Mouse (Mus musculus): ENCODE measurements at regions not wholly inside any gene's neighbourhood (a gene's known extent, or its start where the extent isn't known, plus 50 kb on each side); places are given as distances from the start of the nearest gene placed in this dataset.

DNA sequence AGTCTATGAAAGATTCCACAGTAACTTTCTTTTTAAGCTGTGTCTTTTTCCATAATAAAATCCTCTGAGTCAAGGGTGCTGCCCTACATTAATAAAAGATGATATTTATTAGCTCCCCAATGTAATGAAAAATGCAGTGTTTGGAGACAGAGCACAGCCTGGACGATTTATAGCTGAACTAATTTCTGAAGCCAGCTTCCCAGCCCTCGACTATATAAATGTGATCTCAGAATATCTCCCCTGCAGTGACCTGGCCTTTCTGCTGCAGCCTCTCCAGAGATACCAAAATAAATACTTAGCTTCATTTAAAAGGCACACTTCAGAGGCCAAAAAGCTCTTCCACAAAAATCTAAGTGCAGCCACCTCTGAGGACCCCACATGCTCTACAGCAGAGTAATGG, 534.7 kb downstream of the Zfp619 start:
- ATAC-seq (ENCODE audit: extremely low read depth, insufficient number of reproducible peaks, low FRiP score, poor library complexity, severe bottlenecking) = no peak

DNA sequence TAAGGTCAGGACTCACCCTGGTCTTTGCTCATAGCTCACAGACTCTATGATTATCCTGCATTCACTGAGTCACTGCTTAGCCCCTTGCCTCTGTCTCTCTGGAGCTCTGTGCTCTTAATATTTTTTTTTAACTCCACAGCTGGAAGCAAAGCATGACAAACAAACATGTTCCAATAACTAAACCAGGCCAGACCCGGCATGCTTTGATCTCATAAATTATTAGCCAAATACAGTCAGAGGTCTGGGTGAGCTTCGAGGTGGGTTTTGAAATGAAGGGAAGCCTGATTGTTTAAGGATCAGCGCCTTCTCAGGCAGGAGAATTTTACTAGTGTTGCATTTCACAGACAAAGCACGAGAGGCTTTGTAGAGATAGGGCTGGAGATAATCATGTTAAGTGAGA, 541.3 kb downstream of the Zfp619 start:
- ATAC-seq (ENCODE audit: extremely low read depth, insufficient number of reproducible peaks, low FRiP score, poor library complexity, severe bottlenecking) = no peak

DNA sequence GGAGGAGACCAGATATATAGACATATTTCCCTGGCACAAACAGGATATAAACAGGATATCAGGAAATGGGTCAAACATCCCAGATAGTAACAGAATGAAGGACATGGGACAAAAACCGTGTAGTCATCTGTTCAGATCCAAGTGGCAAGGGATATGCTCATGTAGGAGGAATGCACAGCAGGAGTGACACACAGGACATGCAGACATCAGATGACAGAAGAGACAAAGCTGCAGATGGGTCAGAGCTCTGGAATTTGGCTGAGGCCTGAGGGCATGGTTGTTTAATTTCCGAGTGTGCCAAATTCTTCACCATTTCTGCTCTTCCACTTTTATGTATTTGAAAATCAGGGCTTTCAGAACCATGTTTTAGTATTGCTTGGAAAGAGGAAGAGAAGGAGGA, 547.1 kb downstream of the Zfp619 start:
- no peak for ATAC-seq (ENCODE audit: extremely low read depth, insufficient number of reproducible peaks, low FRiP score, poor library complexity, severe bottlenecking)

DNA sequence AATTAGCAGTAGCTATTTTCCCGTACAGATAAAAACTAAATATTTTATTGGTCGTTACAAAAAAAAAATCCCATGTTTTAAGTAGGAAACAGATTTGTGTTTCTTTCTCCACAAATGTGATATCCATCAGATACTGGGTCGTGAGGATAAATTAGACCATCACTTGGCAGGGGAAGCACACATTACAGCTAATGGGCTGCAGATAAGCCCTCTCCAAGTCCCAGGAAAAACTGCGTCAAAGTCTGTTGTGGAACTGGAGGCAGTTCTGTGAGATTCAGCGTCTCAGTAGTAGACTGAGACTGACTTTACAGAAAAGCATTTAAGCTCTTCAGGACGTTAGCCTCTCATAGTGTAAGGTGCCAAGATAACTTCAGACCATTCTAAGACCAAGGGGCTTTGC, 548.0 kb downstream of the Zfp619 start:
- no peak for ATAC-seq (ENCODE audit: extremely low read depth, insufficient number of reproducible peaks, low FRiP score, poor library complexity, severe bottlenecking)

DNA sequence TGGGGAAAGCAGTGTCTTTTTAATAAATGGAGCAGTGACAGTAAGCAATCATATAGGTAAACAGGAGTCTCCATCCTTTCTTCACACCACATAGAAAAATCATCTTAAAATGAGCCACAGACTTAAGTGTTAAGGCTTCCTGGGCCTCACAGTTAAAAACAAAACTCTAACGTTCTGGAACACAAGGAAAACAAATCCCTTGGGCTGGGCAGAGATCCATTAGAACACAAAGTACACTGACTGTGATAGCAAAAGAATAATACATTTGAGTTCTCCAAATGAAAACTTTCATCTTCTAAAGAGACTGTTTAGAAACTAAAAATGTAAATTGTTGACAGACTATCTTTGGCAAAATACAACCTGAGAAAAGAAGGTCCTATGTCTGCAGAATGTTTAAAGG, 549.8 kb downstream of the Zfp619 start:
- no peak for ATAC-seq (ENCODE audit: extremely low read depth, insufficient number of reproducible peaks, low FRiP score, poor library complexity, severe bottlenecking)

DNA sequence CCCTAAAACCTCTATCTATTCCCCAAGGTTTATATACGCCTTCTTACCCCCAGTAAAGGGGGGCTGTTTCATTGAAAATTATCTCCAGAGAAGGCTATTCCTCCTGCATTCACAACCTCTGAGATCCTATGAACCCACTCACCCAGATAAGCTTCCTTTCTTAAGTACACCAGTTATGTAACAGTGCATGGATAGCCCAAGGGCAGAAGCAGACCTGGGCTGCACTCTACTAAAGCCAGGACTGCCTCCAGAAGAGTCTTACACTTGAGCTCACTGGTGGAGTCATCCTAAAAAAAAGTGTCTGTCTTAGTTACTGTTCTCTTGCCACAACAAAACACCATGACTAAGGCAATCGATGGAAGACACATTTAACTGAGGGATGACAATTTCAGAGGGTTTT, 553.7 kb downstream of the Zfp619 start:
- no peak for ATAC-seq (ENCODE audit: extremely low read depth, insufficient number of reproducible peaks, low FRiP score, poor library complexity, severe bottlenecking)

DNA sequence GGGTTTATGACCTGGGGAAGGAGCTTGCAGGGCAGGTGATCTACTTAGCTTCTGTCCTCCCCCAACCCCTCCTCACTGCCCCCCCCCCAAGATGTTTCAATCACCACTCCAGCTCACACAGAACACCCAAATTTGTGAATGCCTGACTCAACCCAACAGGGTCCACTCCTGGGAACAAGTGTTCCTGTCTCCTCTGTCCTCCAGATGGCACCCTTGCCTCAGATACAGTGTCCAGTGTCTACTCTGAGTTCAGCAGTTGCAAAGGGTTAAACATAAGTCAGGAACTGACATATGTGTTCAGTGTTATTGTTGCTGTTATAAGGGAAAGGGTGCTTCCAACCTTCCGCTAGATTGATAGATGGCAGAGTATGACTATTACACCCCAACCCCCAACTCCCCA, 554.9 kb downstream of the Zfp619 start:
- no peak for ATAC-seq (ENCODE audit: extremely low read depth, insufficient number of reproducible peaks, low FRiP score, poor library complexity, severe bottlenecking)

DNA sequence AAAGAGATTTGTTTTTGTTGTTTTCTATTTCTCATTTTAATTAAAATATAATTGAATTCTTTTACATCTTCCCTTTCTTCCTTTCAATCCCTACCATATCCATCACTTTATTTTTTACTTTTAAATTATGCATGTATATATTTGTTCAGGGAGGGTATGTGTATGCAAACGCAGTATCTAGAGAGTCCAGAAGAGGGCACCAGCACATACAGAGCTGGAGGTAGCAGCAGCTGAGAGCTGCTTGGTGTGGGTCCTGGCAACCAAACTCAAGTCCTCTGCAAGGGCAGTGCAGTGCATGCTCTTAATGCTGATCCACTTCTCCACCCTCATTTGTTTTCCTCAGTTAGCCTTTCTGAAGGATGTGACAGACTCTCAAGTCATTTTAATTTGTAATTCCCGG, 568.7 kb downstream of the Zfp619 start:
- no peak for ATAC-seq (ENCODE audit: extremely low read depth, insufficient number of reproducible peaks, low FRiP score, poor library complexity, severe bottlenecking)

DNA sequence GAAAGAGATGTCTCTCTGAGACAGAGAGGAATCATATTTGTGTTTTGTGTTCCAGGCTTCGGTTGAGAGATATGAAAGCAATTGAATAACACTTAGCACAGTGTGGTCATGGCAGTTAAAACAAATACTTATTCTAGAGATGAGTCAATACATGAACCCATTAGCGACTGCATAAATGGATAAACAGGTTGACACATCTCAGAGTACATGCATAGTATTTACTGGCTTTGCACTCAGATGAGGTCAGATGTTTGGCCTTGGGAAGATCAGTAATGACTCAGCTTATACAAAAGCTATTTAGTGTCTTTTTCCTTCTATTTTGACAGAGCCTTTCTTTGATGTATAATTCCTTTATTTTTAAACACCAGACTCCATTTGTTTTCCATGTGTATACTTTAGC, 579.5 kb downstream of the Zfp619 start:
- ATAC-seq (ENCODE audit: extremely low read depth, insufficient number of reproducible peaks, low FRiP score, poor library complexity, severe bottlenecking) = no peak

DNA sequence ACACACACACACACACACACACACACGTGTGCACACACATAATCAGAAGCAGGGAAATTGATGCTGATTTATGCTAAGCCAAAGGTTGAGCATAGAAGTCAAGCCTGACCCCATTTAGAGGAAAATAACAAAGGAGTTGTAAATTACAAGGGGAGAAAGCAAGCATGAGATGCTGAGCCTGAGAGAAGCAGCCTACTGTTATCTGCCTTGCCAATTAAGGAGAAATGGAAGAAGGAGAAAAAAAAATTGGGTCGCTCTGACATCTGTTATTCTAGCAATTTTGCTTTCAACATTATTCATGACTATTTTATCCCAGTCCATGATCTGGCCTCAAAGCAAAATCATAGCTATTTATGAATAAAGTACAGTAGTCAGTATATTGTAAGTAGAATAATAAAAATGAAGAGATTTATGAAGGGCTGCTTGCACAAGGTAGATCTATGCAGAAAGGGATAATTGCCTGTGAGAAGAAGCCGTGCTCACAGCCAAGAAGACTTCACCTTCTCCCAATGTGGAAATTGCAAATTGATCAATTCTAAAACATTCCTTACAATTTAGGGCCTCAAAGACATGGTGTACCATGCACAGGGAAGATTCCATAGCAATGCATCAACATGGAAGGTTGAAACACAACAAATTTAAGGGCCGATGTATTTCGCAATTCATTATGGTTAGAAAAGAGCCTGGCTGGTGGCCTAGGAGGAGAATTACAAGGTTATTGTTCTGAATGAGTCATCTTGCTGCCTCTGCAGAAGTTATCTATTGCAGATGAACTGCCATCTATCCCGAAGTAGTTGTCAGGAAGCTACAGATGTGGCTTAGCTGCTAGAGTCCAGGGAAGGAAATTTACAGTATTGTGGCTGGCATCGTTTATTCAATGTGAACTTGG, 585.7 kb downstream of the Zfp619 start:
- no peak for ATAC-seq (ENCODE audit: extremely low read depth, insufficient number of reproducible peaks, low FRiP score, poor library complexity, severe bottlenecking)

DNA sequence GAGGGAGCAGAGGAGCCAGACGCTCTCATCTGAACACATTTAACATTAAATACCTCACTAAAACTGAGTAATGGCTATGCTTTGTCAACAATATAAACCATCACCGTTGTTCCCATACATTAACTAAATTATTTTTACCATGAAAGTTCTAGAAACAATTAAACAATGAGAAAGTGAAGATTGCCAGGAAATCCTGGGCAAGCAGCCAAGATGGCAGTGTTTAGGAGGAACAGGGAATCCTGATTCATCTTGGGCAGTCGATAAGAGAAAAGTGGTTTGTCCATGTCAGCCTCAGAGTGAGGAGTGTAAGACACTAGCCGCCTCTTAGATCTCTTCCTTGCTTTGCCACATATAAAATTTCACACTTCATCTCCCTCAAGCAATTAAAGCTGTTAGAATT, 625.3 kb downstream of the Zfp619 start:
- no peak for ATAC-seq (ENCODE audit: extremely low read depth, insufficient number of reproducible peaks, low FRiP score, poor library complexity, severe bottlenecking)

DNA sequence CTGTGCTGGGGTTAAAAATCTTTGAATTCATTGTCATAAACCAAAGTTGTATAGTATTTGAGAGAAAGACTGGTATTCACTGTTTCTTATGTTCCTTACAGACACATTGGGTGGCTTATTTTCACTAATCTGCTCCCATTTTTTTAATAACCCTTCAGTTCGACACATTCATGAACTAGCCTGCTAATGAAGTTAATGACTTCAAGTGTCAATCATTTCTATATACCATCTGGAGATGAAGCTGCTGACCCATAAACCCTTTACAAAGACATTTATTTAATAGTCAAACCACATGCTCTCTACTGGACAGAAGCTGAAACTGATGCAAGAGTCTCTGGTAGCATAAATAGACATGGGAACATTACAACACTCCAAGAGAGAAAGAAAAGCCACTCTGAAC, 626.9 kb downstream of the Zfp619 start:
- no peak for ATAC-seq (ENCODE audit: extremely low read depth, insufficient number of reproducible peaks, low FRiP score, poor library complexity, severe bottlenecking)

DNA sequence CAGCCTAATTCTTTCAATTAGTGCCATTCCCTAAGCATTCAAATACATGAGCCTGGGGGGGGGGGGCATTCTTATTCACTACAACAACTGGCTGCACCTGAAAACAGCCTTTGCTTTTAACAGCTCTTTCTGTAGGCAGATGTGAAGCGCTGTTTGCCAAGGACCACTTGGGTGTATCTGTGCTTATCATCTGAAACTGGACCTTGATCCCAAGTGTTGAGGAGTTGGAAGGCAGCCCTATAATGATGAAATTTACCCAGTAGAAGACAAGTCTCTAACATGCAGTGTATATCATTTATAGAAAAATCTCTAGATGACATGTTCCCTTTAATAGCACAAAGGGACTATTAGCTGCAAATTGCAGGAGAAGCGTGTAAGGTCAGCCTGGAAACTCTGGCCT, 660.0 kb downstream of the Zfp619 start:
- ATAC-seq (ENCODE audit: extremely low read depth, insufficient number of reproducible peaks, low FRiP score, poor library complexity, severe bottlenecking) = no peak

DNA sequence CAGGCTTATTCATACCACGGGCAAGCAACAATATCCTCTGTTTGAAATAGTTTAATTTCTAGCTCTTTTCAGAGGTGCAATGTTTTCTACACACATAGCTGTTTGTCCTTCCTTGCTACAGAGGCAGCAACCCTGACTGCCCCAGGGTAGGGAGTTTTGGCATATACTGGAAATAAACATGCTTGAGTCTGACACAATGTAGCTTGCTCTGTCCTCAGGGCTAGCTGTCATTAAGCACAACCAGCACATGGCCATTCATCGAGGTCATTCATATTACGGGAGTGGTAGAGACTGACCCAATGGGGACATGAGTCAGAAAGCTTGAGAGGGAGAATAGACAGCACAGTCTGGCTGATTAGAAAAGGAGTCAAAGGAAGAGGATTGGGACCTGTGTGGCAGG, 677.8 kb downstream of the Zfp619 start:
- no peak for ATAC-seq (ENCODE audit: extremely low read depth, insufficient number of reproducible peaks, low FRiP score, poor library complexity, severe bottlenecking)

DNA sequence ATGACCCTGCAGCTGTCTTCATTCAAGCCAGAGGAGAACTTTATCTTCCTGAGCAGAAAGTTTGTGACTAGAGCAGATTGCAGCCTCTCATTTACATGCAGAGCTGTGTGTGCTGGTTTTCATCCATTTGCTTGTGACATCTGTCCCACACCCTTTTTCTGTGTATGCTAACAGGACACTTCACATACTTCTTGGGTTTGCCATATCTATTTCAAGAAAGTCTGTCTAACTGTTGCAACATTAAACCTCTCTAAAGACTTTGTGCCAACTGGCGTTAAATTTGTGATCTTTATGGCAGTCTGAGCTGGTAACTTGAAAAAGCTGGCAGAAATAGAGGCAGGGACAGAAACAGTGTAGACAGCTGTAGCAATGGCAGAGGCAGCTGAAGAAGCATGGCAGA, 685.0 kb downstream of the Zfp619 start:
- ATAC-seq (ENCODE audit: extremely low read depth, insufficient number of reproducible peaks, low FRiP score, poor library complexity, severe bottlenecking) = no peak

DNA sequence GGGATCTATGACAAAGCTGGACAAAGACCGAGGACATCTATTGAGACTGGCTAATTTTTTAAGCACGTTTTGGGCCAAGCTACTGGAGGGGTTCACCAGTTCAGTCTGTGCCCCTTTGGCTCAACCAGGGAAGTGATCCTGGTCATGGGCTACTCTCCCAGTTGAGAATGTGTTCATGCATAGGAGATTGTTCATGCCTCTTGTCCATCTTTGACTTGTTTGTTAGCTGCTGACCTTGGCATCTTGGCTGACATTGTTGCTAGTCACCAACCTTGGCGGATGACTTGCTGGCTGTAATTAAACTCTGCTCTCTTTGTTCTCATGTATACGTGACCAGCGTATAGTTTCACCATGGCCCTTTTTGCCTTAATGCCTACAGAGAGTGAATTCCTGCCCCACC, 686.2 kb upstream of the Vstm2b start:
- ATAC-seq (ENCODE audit: extremely low read depth, insufficient number of reproducible peaks, low FRiP score, poor library complexity, severe bottlenecking) = no peak

DNA sequence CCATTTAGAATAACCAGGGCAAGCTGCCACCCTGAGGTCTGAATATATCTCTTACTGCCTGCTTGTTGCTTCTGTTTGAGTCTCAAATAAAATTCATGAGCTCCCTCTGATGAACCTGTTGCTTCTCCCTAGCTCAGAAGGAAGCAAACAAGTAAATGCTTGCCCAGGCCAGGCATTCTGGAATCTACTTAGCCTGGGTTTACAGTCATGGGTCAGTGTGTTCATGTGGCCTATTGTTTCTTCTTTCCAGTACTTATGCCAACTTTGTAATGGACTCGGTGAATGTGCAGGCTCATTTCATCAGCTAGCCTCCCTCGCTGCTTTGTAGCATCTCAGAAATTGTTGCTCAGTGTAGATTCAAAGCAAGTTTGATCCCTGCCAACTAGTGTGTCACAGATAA, 685.6 kb upstream of the Vstm2b start:
- ATAC-seq (ENCODE audit: extremely low read depth, insufficient number of reproducible peaks, low FRiP score, poor library complexity, severe bottlenecking) = no peak

DNA sequence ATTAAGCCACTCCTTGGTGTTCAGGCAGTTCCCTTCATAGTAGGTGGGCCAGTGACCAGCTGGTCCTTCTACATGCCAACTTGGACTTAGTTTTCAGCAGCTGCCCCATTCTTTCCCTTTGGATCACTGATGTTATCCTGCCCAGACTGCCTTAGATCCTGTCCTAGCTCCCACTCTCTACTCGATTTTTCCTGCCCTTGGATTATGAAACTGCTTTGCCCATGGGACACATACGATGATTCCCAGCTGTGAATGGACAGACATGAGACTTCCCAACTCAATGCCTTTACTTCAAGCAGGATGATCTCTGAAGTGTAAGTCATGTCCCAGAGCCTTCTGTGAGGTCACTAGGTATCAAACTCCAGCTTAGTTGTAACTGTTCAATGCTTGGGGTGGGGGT, 684.5 kb upstream of the Vstm2b start:
- no peak for ATAC-seq (ENCODE audit: extremely low read depth, insufficient number of reproducible peaks, low FRiP score, poor library complexity, severe bottlenecking)

DNA sequence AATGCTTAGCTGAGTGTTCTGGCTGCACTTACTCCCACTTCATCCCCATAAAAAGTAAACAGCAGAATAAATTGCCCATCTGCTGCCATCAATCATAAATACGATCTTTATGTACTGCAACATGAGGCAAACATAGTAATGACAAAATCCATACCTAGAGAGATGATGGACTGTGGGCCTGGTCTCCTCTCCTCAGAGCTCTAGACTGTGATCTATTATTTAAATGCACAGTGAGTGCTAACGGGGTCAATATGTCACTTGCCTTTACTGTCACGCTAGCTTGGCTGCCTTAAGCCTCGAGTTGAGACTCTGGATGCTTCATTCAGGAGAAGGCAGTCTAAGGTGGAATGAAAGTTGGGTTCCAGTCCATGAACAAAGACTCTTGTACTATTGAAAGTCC, 683.7 kb upstream of the Vstm2b start:
- ATAC-seq (ENCODE audit: extremely low read depth, insufficient number of reproducible peaks, low FRiP score, poor library complexity, severe bottlenecking) = no peak

DNA sequence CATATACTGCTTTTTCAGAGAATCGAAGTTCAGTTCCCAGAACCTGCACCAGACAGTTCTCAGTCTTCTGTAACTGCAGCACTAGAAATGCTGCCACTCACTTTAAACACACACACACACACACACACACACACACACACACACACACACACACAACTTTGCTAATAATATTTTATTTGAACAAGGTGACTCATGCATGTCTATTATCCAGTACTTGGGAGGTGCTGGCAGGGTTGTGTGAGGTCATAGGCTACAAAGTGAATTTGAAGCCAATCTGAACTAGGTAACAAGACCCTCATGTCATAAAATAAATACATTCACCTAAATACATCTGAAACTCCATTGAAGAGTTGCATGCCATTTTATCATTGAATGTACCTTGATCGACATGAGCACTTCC, 682.9 kb upstream of the Vstm2b start:
- no peak for ATAC-seq (ENCODE audit: extremely low read depth, insufficient number of reproducible peaks, low FRiP score, poor library complexity, severe bottlenecking)

DNA sequence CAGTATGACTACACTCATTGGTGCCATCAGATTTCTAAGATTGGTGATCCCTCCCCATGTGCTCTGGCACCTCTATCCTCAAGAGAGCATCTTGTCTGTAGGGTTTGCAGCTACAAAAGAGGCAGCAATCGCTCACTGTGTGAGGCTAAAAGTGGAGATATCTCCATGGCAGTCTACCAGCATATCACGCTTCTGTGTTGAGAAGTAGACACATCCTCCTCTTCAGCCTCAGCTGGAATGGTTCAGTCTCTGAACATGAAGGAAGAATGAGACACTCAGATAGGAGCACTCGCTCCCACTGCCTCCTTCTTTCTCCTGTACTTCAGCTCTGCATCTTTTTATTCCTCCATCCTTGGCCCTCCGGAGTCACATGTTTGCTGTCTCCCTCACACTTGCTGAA, 677.6 kb upstream of the Vstm2b start:
- no peak for ATAC-seq (ENCODE audit: extremely low read depth, insufficient number of reproducible peaks, low FRiP score, poor library complexity, severe bottlenecking)
